In genomic region chr9:106675480-106675879, GRCm38 (mm10) we compare ENCODE assay signal across 8 mouse cellular contexts. TPM values are rescaled to one million over a fixed set of nuclear protein-coding genes. Genes with fewer than 3 reads are reported as not detected.
DNase-seq lines count a peak whose midpoint lies in the region; ATAC-seq and TF ChIP-seq lines count a peak whose summit lies in the region.

No protein-coding gene starts in this region.

- WGBS in intestine, embryonic 16.5 days, result 0% methylated on average over 1 of the region's 1 CpGs
- 0% methylated on average over 1 of the region's 1 CpGs for WGBS in midbrain, embryonic 11.5 days

- H3K36me3 ChIP-seq in intestine, embryonic 16.5 days (ENCODE audit: control insufficient read depth, insufficient read depth, low read length), result peaks cover 11% of the 10 kb centered on the region
- no peaks in the 10 kb centered on the region; the same call in 1 of the 2 replicates for H3K36me3 ChIP-seq in midbrain, embryonic 11.5 days (ENCODE audit: control insufficient read depth, insufficient read depth, low read length)

- H3K9me3 ChIP-seq in intestine, embryonic 16.5 days (ENCODE audit: control insufficient read depth, low read length), result no peaks in the 10 kb centered on the region
- no peaks in the 10 kb centered on the region for H3K9me3 ChIP-seq in midbrain, embryonic 11.5 days (ENCODE audit: control insufficient read depth, low read length)

- no peak overlapping the region for H3K27ac ChIP-seq in cortical plate, adult 2 months (ENCODE audit: insufficient read depth, low read length)
- H3K27ac ChIP-seq in intestine, embryonic 16.5 days (ENCODE audit: low read length), result no peak overlapping the region
- no peak overlapping the region for H3K27ac ChIP-seq in midbrain, embryonic 11.5 days (ENCODE audit: low read depth, low read length)

- peak; percentile 79 to 95 for DNase-seq in adrenal gland, adult (ENCODE audit: inconsistent age in 2 of 2, low spot score in 1 of 2)
- DNase-seq in gastrocnemius, postnatal 10 days, result peak; percentile 79
- peak; percentile 92 to 94 for DNase-seq in left cerebral cortex, postnatal 14 days (ENCODE audit: low spot score in 2 of 2)
- DNase-seq in midbrain, embryonic 11.5 days (ENCODE audit: low spot score, missing footprints), result peak; percentile 98
- DNase-seq in right cerebral cortex, postnatal 4 days, result peak; percentile 82

- 0 out of 2 replicates have a peak, but pooled peaks cover 7% of the 10 kb centered on the region for H3K4me1 ChIP-seq in cortical plate, adult 2 months (ENCODE audit: control insufficient read depth, insufficient read depth, low read length)
- no peaks in the 10 kb centered on the region for H3K4me1 ChIP-seq in intestine, embryonic 16.5 days (ENCODE audit: control insufficient read depth, insufficient read depth, low read length)
- no peaks in the 10 kb centered on the region for H3K4me1 ChIP-seq in midbrain, embryonic 11.5 days (ENCODE audit: control insufficient read depth, insufficient read depth, low read length)

- intact Hi-C loops in left cerebral cortex, postnatal 14 days (cut with DNase I), result loop anchor here (5.0 kb wide), 1 partner anchor 212 kb away; the partner anchor contains the start of gene Rbm15b

- peak; percentile 99 for TF ChIP-seq CTCF in cortical plate, adult 2 months (IDR thresholded peaks at IDR 0.05; ENCODE audit: extremely low read depth, insufficient read depth, low read length)

- no peak overlapping the region for H3K4me3 ChIP-seq in cortical plate, adult 2 months (ENCODE audit: insufficient read depth, low read length)
- H3K4me3 ChIP-seq in intestine, embryonic 16.5 days (ENCODE audit: low read length), result no peak overlapping the region
- no peak overlapping the region for H3K4me3 ChIP-seq in midbrain, embryonic 11.5 days (ENCODE audit: low read depth, low read length)

- no peaks in the 10 kb centered on the region for H3K27me3 ChIP-seq in intestine, embryonic 16.5 days (replicated peaks; ENCODE audit: control insufficient read depth, insufficient read depth, low read length)
- no peaks in the 10 kb centered on the region for H3K27me3 ChIP-seq in midbrain, embryonic 11.5 days (ENCODE audit: control insufficient read depth, insufficient read depth, low read length)

- H3K9ac ChIP-seq in intestine, embryonic 16.5 days (ENCODE audit: low read depth, low read length), result no peak overlapping the region
- H3K9ac ChIP-seq in midbrain, embryonic 11.5 days (ENCODE audit: low read length), result no peak overlapping the region

- 0 out of 2 replicates have a peak, but pooled peaks have one; percentile 58 for ATAC-seq in intestine, embryonic 16.5 days
- peak; percentile 73; the same call in 1 of the 2 replicates for ATAC-seq in midbrain, embryonic 11.5 days (ENCODE audit: low FRiP score)
- ATAC-seq in activated CD4-positive, CD25-positive, alpha-beta regulatory T cell, adult 4 months, result no peak

- no peak overlapping the region for H3K4me2 ChIP-seq in intestine, embryonic 16.5 days (ENCODE audit: low read depth, low read length)
- H3K4me2 ChIP-seq in midbrain, embryonic 11.5 days, result no peak overlapping the region

- no peak for TF ChIP-seq POLR2A in cortical plate, adult 2 months (IDR thresholded peaks at IDR 0.05; ENCODE audit: extremely low read depth, insufficient read depth, low read length)

RNA-seq across cellular contexts. Expression of gene Tex264, which starts 10.2 kb away (rescaled TPM):
- polyA plus RNA-seq in cortical plate, adult 2 months (2012; rRNA removed), result 106 and 109 TPM in 2 replicates
- total RNA-seq in gastrocnemius, postnatal 10 days (2021), result 10 to 100 TPM; 18.9 to 21.7 TPM
- polyA plus RNA-seq in intestine, embryonic 16.5 days (2015; fragmentation: Nextera tagmentation; extraction: Ambion mirVana), result 66.4 and 74.0 TPM in 2 replicates
- 100 to 1,000 TPM; 103 to 117 TPM for total RNA-seq in left cerebral cortex, postnatal 14 days (2021)
- 24.6 and 27.1 TPM in 2 replicates for polyA plus RNA-seq in midbrain, embryonic 11.5 days (2014; fragmentation: Nextera tagmentation; extraction: Ambion mirVana)
- 10 to 100 TPM; 32.2 to 35.0 TPM for polyA plus RNA-seq in activated CD4-positive, CD25-positive, alpha-beta regulatory T cell, adult 4 months (2017; shearing (Covaris generic))

RNA-seq across cellular contexts. Expression of gene Grm2, which starts 19.6 kb away (rescaled TPM):
- 54.7 and 61.4 TPM in 2 replicates for polyA plus RNA-seq in cortical plate, adult 2 months (2012; rRNA removed)
- total RNA-seq in gastrocnemius, postnatal 10 days (2021), result under 1 TPM in 1 of 2 experiments, not detected in 1; 0.09 TPM
- polyA plus RNA-seq in intestine, embryonic 16.5 days (2015; fragmentation: Nextera tagmentation; extraction: Ambion mirVana), result not detected in 2 replicates
- 10 to 100 TPM; 62.1 to 69.6 TPM for total RNA-seq in left cerebral cortex, postnatal 14 days (2021)
- 15.5 and 16.4 TPM in 2 replicates for polyA plus RNA-seq in midbrain, embryonic 11.5 days (2014; fragmentation: Nextera tagmentation; extraction: Ambion mirVana)
- polyA plus RNA-seq in activated CD4-positive, CD25-positive, alpha-beta regulatory T cell, adult 4 months (2017; shearing (Covaris generic)), result under 1 TPM in 1 of 2 experiments, not detected in 1; 0.16 TPM

RNA-seq across cellular contexts. Expression of gene Iqcf6, which starts 49.1 kb away (rescaled TPM):
- not detected in 2 replicates for polyA plus RNA-seq in cortical plate, adult 2 months (2012; rRNA removed)
- not detected for total RNA-seq in gastrocnemius, postnatal 10 days (2021)
- not detected in 2 replicates for polyA plus RNA-seq in intestine, embryonic 16.5 days (2015; fragmentation: Nextera tagmentation; extraction: Ambion mirVana)
- not detected for total RNA-seq in left cerebral cortex, postnatal 14 days (2021)
- polyA plus RNA-seq in midbrain, embryonic 11.5 days (2014; fragmentation: Nextera tagmentation; extraction: Ambion mirVana), result not detected in 2 replicates
- polyA plus RNA-seq in activated CD4-positive, CD25-positive, alpha-beta regulatory T cell, adult 4 months (2017; shearing (Covaris generic)), result not detected

Comparison
In these comparisons a context has a peak if more than half of its experiments do, and no peak if none do; other contexts are left out.
1. RNA of gene Grm2, which starts 19.6 kb away (polyA plus RNA-seq): 54.7 to 61.4 TPM in cortical plate, adult 2 months and 15.5 to 16.4 TPM in midbrain, embryonic 11.5 days; 0.16 TPM in activated CD4-positive, CD25-positive, alpha-beta regulatory T cell, adult 4 months and not detected in intestine, embryonic 16.5 days; every median in the first group is over 10 times any median in the second.
2. Peak in every context shown above with its lines, with median percentiles within 50 percentile points of each other: DNase-seq.